ENCODE assay signal across 19 mouse cellular contexts in the genomic region with DNA sequence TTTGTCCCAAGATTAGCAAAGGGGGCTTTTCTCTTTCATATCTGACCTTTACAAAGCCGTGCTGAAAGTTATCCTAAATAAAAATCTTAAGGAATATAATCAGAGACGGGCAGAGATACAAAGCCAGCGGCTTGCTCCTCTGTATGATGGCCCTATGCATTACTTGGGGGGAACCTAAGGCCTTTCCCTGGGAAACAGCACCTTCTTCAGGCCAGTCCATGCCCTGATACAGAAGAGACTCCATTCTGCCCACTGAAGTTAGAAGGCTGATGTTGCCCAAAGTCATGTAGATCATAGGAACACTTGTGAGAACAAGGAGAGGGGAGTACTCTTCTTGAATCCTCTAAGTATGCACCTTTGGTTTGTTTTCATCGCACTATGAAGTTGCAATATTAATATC. TPM values are rescaled to one million over a fixed set of nuclear protein-coding genes. Genes with fewer than 3 reads are reported as not detected.
A peak's percentile ranks its signal among the peaks of the same experiment; 100 is the strongest.
DNase-seq lines count a peak whose midpoint lies in the region; ATAC-seq and TF ChIP-seq lines count a peak whose summit lies in the region.
"Had no signal": no experiment of that assay in that cellular context is flagged by ENCODE, and none has a peak within 500 bp of the region (broad histone marks: within the 10 kb centered on the region; RNA-seq: fewer than 3 reads in every experiment).

No protein-coding gene starts in this region.

- POLR2A ChIA-PET in Patski (lab: Charles Lee): no interaction called here

- no peak overlapping the region for H3K4me2 ChIP-seq in intestine, postnatal 0 days (replicated peaks; ENCODE audit: low read depth)
- H3K4me2 ChIP-seq in intestine, embryonic 16.5 days (ENCODE audit: low read depth, low read length): no peak overlapping the region
- H3K4me2 ChIP-seq in liver, postnatal 0 days (ENCODE audit: low read depth, low read length): no peak overlapping the region
- H3K4me2 ChIP-seq in liver, embryonic 12.5 days: no peak overlapping the region
- H3K4me2 ChIP-seq in neural tube, embryonic 15.5 days: no peak overlapping the region
- H3K4me2 ChIP-seq: heart, embryonic 15.5 days; kidney, embryonic 15.5 days; liver, embryonic 13.5 days had no signal

- no peaks in the 10 kb centered on the region for H3K36me3 ChIP-seq in intestine, postnatal 0 days (ENCODE audit: control insufficient read depth, insufficient read depth)
- H3K36me3 ChIP-seq in intestine, embryonic 16.5 days (ENCODE audit: control insufficient read depth, insufficient read depth, low read length): no peaks in the 10 kb centered on the region
- no peaks in the 10 kb centered on the region for H3K36me3 ChIP-seq in liver, postnatal 0 days (replicated peaks; ENCODE audit: insufficient read depth, low read length)
- H3K36me3 ChIP-seq in liver, embryonic 12.5 days: no peaks in the 10 kb centered on the region
- H3K36me3 ChIP-seq in neural tube, embryonic 15.5 days: no peaks in the 10 kb centered on the region
- H3K36me3 ChIP-seq: heart, embryonic 15.5 days; kidney, embryonic 15.5 days; liver, embryonic 13.5 days had no signal

- no peak for DNase-seq in liver, postnatal 0 days
- DNase-seq in Patski (ENCODE audit: low read depth, low spot score): no peak
- peak; percentile 48 for DNase-seq in retina, postnatal 1 day
- DNase-seq: adrenal gland, postnatal 14 days; cerebellum, adult 11-12 months; heart, adult 18-20 months; liver, embryonic 13.5 days; right cerebral cortex, postnatal 4 days had no signal

- no peak overlapping the region for H3K9ac ChIP-seq in intestine, postnatal 0 days (ENCODE audit: low read depth, low read length)
- no peak overlapping the region for H3K9ac ChIP-seq in intestine, embryonic 16.5 days (ENCODE audit: low read depth, low read length)
- no peak overlapping the region for H3K9ac ChIP-seq in liver, postnatal 0 days (replicated peaks)
- H3K9ac ChIP-seq in liver, embryonic 12.5 days: no peak overlapping the region
- no peak overlapping the region for H3K9ac ChIP-seq in neural tube, embryonic 15.5 days (replicated peaks)
- H3K9ac ChIP-seq: heart, embryonic 15.5 days; kidney, embryonic 15.5 days; liver, embryonic 13.5 days had no signal

- ATAC-seq in intestine, postnatal 0 days: no peak
- ATAC-seq in intestine, embryonic 16.5 days: no peak
- ATAC-seq in liver, postnatal 0 days: no peak
- ATAC-seq in liver, embryonic 12.5 days: no peak
- no peak for ATAC-seq in Patski
- ATAC-seq in neural tube, embryonic 15.5 days (ENCODE audit: low FRiP score): no peak
- ATAC-seq: activated CD4-positive, CD25-positive, alpha-beta regulatory T cell, adult 4 months; inflammation-experienced regulatory T-cells, adult 6 months; midbrain, embryonic 16.5 days had no signal

- CTCF ChIA-PET in Patski (lab: Charles Lee): interaction anchor here (1.7 kb wide), 1 partner anchor 11 kb away, joined by 5 read pairs; no protein-coding TSS in a partner anchor

- 81% methylated on average over 4 of the region's 4 CpGs for WGBS in intestine, postnatal 0 days
- WGBS in intestine, embryonic 16.5 days: 86% methylated on average over 4 of the region's 4 CpGs
- 77% methylated on average over 4 of the region's 4 CpGs for WGBS in liver, postnatal 0 days (ENCODE audit: insufficient replicate concordance)
- 72% methylated on average over 4 of the region's 4 CpGs for WGBS in liver, embryonic 12.5 days (ENCODE audit: insufficient replicate concordance)
- WGBS in neural tube, embryonic 15.5 days: 90% methylated on average over 4 of the region's 4 CpGs

- H3K27ac ChIP-seq in intestine, postnatal 0 days (ENCODE audit: low read depth, low read length): no peak overlapping the region
- no peak overlapping the region for H3K27ac ChIP-seq in intestine, embryonic 16.5 days (ENCODE audit: low read length)
- no peak overlapping the region for H3K27ac ChIP-seq in liver, postnatal 0 days (ENCODE audit: low read depth)
- H3K27ac ChIP-seq in liver, embryonic 12.5 days: no peak overlapping the region
- no peak overlapping the region for H3K27ac ChIP-seq in neural tube, embryonic 15.5 days (replicated peaks)
- H3K27ac ChIP-seq: embryonic facial prominence, embryonic 10.5 days; heart, embryonic 15.5 days; kidney, embryonic 15.5 days; limb, embryonic 10.5 days; liver, embryonic 13.5 days had no signal

- in situ Hi-C loops in Patski (cut with MboI; ENCODE audit: low pct_unique_long_range_greater_than_20kb): no loop called here

- H3K27me3 ChIP-seq in intestine, postnatal 0 days (replicated peaks; ENCODE audit: control insufficient read depth, insufficient read depth, low read length): no peaks in the 10 kb centered on the region
- no peaks in the 10 kb centered on the region for H3K27me3 ChIP-seq in intestine, embryonic 16.5 days (replicated peaks; ENCODE audit: control insufficient read depth, insufficient read depth, low read length)
- no peaks in the 10 kb centered on the region for H3K27me3 ChIP-seq in liver, postnatal 0 days (ENCODE audit: insufficient read depth, low read length)
- no peaks in the 10 kb centered on the region for H3K27me3 ChIP-seq in liver, embryonic 12.5 days (replicated peaks)
- no peaks in the 10 kb centered on the region for H3K27me3 ChIP-seq in Patski
- no peaks in the 10 kb centered on the region for H3K27me3 ChIP-seq in neural tube, embryonic 15.5 days (replicated peaks)
- H3K27me3 ChIP-seq: heart, embryonic 15.5 days; kidney, embryonic 15.5 days; liver, embryonic 13.5 days had no signal

- TF ChIP-seq EP300 in liver, postnatal 0 days (IDR thresholded peaks at IDR 0.05; ENCODE audit: low read depth): no peak

- no peak overlapping the region for H3K4me3 ChIP-seq in intestine, postnatal 0 days (ENCODE audit: low read depth, low read length)
- H3K4me3 ChIP-seq in intestine, embryonic 16.5 days (ENCODE audit: low read length): no peak overlapping the region
- no peak overlapping the region for H3K4me3 ChIP-seq in liver, postnatal 0 days (ENCODE audit: low read depth, low read length)
- H3K4me3 ChIP-seq in liver, embryonic 12.5 days: no peak overlapping the region
- no peak overlapping the region for H3K4me3 ChIP-seq in neural tube, embryonic 15.5 days (replicated peaks)
- H3K4me3 ChIP-seq: embryonic facial prominence, embryonic 10.5 days; heart, embryonic 15.5 days; kidney, embryonic 15.5 days; limb, embryonic 10.5 days; liver, embryonic 13.5 days had no signal

- TF ChIP-seq CTCF in intestine, postnatal 0 days (IDR thresholded peaks at IDR 0.05; ENCODE audit: low read depth): peak; percentile 54
- peak; percentile 29 for TF ChIP-seq CTCF in liver, postnatal 0 days (IDR thresholded peaks at IDR 0.05; ENCODE audit: low read depth)
- peak; percentile 40 for TF ChIP-seq CTCF in Patski (IDR thresholded peaks at IDR 0.05)

- no peaks in the 10 kb centered on the region for H3K9me3 ChIP-seq in intestine, postnatal 0 days (ENCODE audit: control insufficient read depth)
- H3K9me3 ChIP-seq in intestine, embryonic 16.5 days (ENCODE audit: control insufficient read depth, low read length): no peaks in the 10 kb centered on the region
- no peaks in the 10 kb centered on the region for H3K9me3 ChIP-seq in liver, postnatal 0 days (ENCODE audit: low read length)
- no peaks in the 10 kb centered on the region for H3K9me3 ChIP-seq in liver, embryonic 12.5 days (replicated peaks)
- H3K9me3 ChIP-seq in neural tube, embryonic 15.5 days (replicated peaks): no peaks in the 10 kb centered on the region
- H3K9me3 ChIP-seq: embryonic facial prominence, embryonic 10.5 days; heart, embryonic 15.5 days; kidney, embryonic 15.5 days; limb, embryonic 10.5 days; liver, embryonic 13.5 days had no signal

- no peaks in the 10 kb centered on the region for H3K4me1 ChIP-seq in intestine, postnatal 0 days (replicated peaks; ENCODE audit: control insufficient read depth, insufficient read depth, low read length)
- H3K4me1 ChIP-seq in intestine, embryonic 16.5 days (ENCODE audit: control insufficient read depth, insufficient read depth, low read length): peaks cover 6% of the 10 kb centered on the region; the same call in 1 of the 2 replicates
- H3K4me1 ChIP-seq in liver, postnatal 0 days (ENCODE audit: insufficient read depth): no peaks in the 10 kb centered on the region
- no peaks in the 10 kb centered on the region for H3K4me1 ChIP-seq in liver, embryonic 12.5 days
- H3K4me1 ChIP-seq in neural tube, embryonic 15.5 days: no peaks in the 10 kb centered on the region
- H3K4me1 ChIP-seq: liver, embryonic 13.5 days had no signal

RNA-seq across cellular contexts. Expression of gene Tgfb2, which starts 13.4 kb away (rescaled TPM):
- polyA plus RNA-seq in intestine, postnatal 0 days (2015; fragmentation: Nextera tagmentation; extraction: Ambion mirVana): 7.1 and 7.7 TPM in 2 replicates
- 11.0 and 12.2 TPM in 2 replicates for polyA plus RNA-seq in intestine, embryonic 16.5 days (2015; fragmentation: Nextera tagmentation; extraction: Ambion mirVana)
- polyA plus RNA-seq in liver, postnatal 0 days (2015; fragmentation: Nextera tagmentation; extraction: Ambion mirVana): 0.81 and 0.99 TPM in 2 replicates
- polyA plus RNA-seq in liver, embryonic 12.5 days (2016; fragmentation: Nextera tagmentation; extraction: Ambion mirVana): 4.1 and 6.7 TPM in 2 replicates
- 35.3 TPM for polyA plus RNA-seq in Patski (2021)
- 34.4 and 36.2 TPM in 2 replicates for polyA plus RNA-seq in neural tube, embryonic 15.5 days (2015; fragmentation: Nextera tagmentation; extraction: Ambion mirVana)

RNA-seq across cellular contexts. Expression of gene Rrp15, which starts 56.8 kb away (rescaled TPM):
- polyA plus RNA-seq in intestine, postnatal 0 days (2015; fragmentation: Nextera tagmentation; extraction: Ambion mirVana): 21.9 and 23.0 TPM in 2 replicates
- polyA plus RNA-seq in intestine, embryonic 16.5 days (2015; fragmentation: Nextera tagmentation; extraction: Ambion mirVana): 53.9 and 61.2 TPM in 2 replicates
- 22.1 and 22.4 TPM in 2 replicates for polyA plus RNA-seq in liver, postnatal 0 days (2015; fragmentation: Nextera tagmentation; extraction: Ambion mirVana)
- 63.0 and 68.5 TPM in 2 replicates for polyA plus RNA-seq in liver, embryonic 12.5 days (2016; fragmentation: Nextera tagmentation; extraction: Ambion mirVana)
- polyA plus RNA-seq in Patski (2021): 48.7 TPM
- polyA plus RNA-seq in neural tube, embryonic 15.5 days (2015; fragmentation: Nextera tagmentation; extraction: Ambion mirVana): 29.8 and 40.3 TPM in 2 replicates
